Mouse (Mus musculus): Measurements from ENCODE around the gene Notch2. TPM values are rescaled to one million over a fixed set of nuclear protein-coding genes. Genes with fewer than 3 reads are reported as not detected.

Notch2 gene
- polyA plus RNA-seq, 1 experiment, result 0.05 TPM

- TF ChIP-seq TAL1 (IDR thresholded peaks at IDR 0.05; ENCODE audit: low read length) (no peak), GATA1 (IDR thresholded peaks at IDR 0.05; ENCODE audit: low read length) (no peak)
- no peaks in the 10 kb centered on the region for H3K4me1 ChIP-seq (ENCODE audit: control insufficient read depth)
- H3K36me3 ChIP-seq (ENCODE audit: control insufficient read depth), result no peaks in the 10 kb centered on the region
- no peaks in the 10 kb centered on the region for H3K9me3 ChIP-seq (ENCODE audit: control insufficient read depth, low read length)
- H3K27me3 ChIP-seq (ENCODE audit: control insufficient read depth), result no peaks in the 10 kb centered on the region
- H3K4me3 ChIP-seq (replicated peaks), result no peak overlapping the region
Measured at GRCm38 (mm10) chr3:98185163-98185714, 171.9 kb downstream of the Notch2 start.

GRCm38 (mm10) chr3:98187777-98188176, 174.4 kb downstream of the Notch2 start:
- TF ChIP-seq TAL1 (IDR thresholded peaks at IDR 0.05; ENCODE audit: low read length) (no peak), GATA1 (IDR thresholded peaks at IDR 0.05; ENCODE audit: low read length) (no peak)
- H3K9me3 ChIP-seq (ENCODE audit: control insufficient read depth, low read length), result no peaks in the 10 kb centered on the region
- H3K4me1 ChIP-seq (ENCODE audit: control insufficient read depth), result no peaks in the 10 kb centered on the region
- H3K27me3 ChIP-seq (ENCODE audit: control insufficient read depth), result no peaks in the 10 kb centered on the region
- H3K36me3 ChIP-seq (ENCODE audit: control insufficient read depth), result no peaks in the 10 kb centered on the region
- H3K4me3 ChIP-seq (replicated peaks), result no peak overlapping the region

GRCm38 (mm10) chr3:98197711-98198532, 184.6 kb downstream of the Notch2 start:
- Histone ChIP-seq H3K27me3 (ENCODE audit: control insufficient read depth) (no peaks in the 10 kb centered on the region), H3K36me3 (ENCODE audit: control insufficient read depth) (no peaks in the 10 kb centered on the region), H3K4me3 (replicated peaks) (no peak overlapping the region), H3K4me1 (ENCODE audit: control insufficient read depth) (no peaks in the 10 kb centered on the region), H3K9me3 (ENCODE audit: control insufficient read depth, low read length) (no peaks in the 10 kb centered on the region)
- no peak for TF ChIP-seq TAL1 (IDR thresholded peaks at IDR 0.05; ENCODE audit: low read length)
- no peak for TF ChIP-seq GATA1 (IDR thresholded peaks at IDR 0.05; ENCODE audit: low read length)

- no peaks in the 10 kb centered on the region for H3K36me3 ChIP-seq (ENCODE audit: control insufficient read depth)
- no peaks in the 10 kb centered on the region for H3K27me3 ChIP-seq (ENCODE audit: control insufficient read depth)
- TF ChIP-seq GATA1 (IDR thresholded peaks at IDR 0.05; ENCODE audit: low read length), result no peak; the same call in 1 of the 2 replicates
- no peaks in the 10 kb centered on the region for H3K4me1 ChIP-seq (ENCODE audit: control insufficient read depth)
- no peaks in the 10 kb centered on the region for H3K9me3 ChIP-seq (ENCODE audit: control insufficient read depth, low read length)
- H3K4me3 ChIP-seq (replicated peaks), result no peak overlapping the region
Measured at GRCm38 (mm10) chr3:98199747-98200146, 186.4 kb downstream of the Notch2 start.

Other genes starting within 250 kb of the Notch2 start
- 0.01 TPM in 1 of 2 replicates, not detected in the other for gene Pde4dip, start 124.8 kb upstream of the Notch2 start, polyA plus RNA-seq (2012)
- 2.4 and 4.3 TPM in 2 replicates for gene Sec22b, start 112.3 kb upstream of the Notch2 start, polyA plus RNA-seq (2012)
- gene Adam30, start 147.1 kb downstream of the Notch2 start, polyA plus RNA-seq (2012), result not detected in 2 replicates
- gene Reg4, start 208.6 kb downstream of the Notch2 start, polyA plus RNA-seq (2012), result not detected in 2 replicates

Data from erythroblast, embryonic 14.5 days (primary cell).